Mouse (Mus musculus) splenic B cell, adult 2 months (primary cell): ENCODE data around the gene Ip6k2.
A peak's percentile ranks its signal among the peaks of the same experiment; 100 is the strongest.

Experiments
- DNase-seq: peaks from one replicate; pipeline ENCODE4 v3.0.0-alpha.2; 2011; ENCODE audit warnings: low read depth, low spot score
- H3K27me3 ChIP-seq: 2 replicates; pipeline ENCODE4 v1.6.1; 2012; ENCODE audit warnings: mild to moderate bottlenecking, low read length, moderate library complexity, mixed read lengths; ENCODE audit not compliant: control insufficient read depth, poor library complexity, insufficient read depth, severe bottlenecking
- H3K36me3 ChIP-seq: 2 replicates; pipeline ENCODE4 v1.6.1; 2012; ENCODE audit warnings: mild to moderate bottlenecking, low read length, moderate library complexity, mixed read lengths; ENCODE audit not compliant: control insufficient read depth, poor library complexity, insufficient read depth, severe bottlenecking

The Ip6k2 gene

DNA sequence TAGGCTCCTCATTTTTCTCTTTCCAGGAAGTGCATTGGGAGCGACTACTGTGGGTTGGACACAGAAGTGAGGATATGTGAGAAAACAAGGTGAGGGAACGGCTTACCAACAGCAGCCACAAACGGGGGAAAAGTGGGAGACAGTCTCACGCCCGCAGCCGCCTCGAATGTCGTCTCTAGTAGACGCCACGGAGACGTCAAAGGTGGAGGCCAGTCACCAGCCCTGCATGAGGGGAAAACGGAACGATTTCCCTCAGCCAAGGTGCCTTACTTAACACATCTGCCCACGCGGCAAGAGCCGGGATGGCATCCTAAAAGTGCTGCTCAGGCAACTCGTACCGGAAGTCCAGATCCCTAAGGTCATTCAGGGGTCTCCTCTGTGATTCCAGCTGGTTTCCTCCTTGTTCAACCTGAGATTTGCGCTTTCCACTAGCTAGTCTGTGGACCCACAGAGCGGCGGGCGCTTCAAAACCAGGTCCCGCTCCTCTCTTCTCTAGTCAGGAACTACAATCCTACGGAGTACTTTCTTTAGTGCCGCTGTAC lies 40.6 kb downstream of the Ip6k2 start:
- no peaks in the 10 kb centered on the region; the same call in none of the 2 replicates for H3K27me3 ChIP-seq
- no peak for DNase-seq

DNA sequence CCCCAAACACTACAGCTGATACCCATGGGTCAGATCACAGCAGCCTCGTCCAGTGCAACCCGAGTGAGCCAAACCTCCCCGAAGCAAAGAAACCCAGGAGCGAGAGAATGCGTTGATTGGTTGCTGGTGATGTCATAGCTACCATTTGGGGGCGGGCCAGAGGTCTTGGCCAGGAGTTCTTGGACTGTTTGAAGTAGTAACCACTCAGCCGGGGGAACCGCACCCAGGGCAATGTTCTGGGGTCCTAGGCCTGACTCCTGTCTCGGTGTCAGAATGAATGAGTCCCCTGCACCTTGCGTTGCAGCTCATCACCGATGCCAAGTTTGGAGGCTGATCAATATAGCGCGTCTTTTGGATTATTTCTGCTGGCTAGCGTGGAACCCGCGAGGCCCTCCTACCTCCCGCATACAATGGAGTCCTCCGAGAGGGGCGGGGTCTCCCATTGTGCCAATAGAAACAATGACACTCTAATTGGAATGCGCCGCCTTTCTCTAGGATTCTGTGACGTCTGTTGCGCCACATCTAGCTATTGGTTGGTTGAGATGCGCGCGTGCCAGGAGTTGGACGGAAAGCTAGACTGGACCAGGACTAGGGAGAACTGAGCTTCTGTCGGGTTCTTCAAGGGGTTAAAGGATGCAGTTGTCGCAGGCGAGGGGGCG lies 41.3 kb downstream of the Ip6k2 start:
- Histone ChIP-seq H3K27me3 (no peaks in the 10 kb centered on the region; the same call in none of the 2 replicates), H3K36me3 (no peaks in the 10 kb centered on the region)
- no peak for DNase-seq

More for the DNA sequence above, 40.6 kb downstream of the Ip6k2 start:
- H3K36me3 ChIP-seq, result no peaks in the 10 kb centered on the region

DNA sequence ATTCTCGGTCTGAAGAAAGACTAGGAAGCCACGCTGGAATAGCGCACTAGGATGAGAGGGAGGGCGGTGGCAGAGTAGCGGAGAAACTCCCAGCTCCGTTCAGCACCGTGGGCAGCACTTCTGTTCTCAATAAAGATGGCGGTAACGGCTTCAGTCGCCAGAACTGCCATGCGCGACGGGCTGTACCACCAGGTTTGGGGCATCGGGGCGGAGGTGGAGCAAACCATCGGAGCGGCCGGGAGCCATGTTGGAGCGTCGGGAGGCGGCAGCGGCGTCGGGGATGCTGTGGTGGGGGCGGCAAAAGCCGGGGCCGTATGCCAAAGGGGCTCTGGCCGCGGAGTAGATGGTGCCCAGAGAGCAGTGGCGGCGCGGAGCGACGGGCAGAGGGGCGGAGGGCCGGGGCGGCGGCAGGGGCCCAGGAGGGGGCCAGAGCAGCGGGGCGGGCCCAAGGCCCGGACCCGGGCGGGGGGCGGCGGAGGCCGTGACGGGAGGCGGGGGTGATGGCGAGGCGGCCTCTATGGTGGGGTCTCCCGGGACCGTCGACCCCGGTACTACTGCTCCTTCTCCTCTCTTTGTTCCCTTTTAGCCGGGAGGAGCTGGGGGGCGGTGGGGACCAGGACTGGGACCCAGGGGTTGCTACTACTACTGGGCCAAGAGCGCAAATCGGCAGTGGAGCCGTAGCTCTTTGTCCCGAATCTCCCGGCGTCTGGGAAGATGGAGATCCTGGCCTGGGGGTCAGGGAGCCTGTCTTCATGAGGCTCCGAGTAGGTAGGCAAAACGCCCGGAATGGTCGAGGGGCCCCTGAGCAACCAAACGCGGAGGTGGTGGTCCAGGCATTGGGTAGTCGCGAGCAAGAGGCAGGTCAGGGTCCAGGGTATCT lies 42.5 kb downstream of the Ip6k2 start, which contains the start of gene Celsr3:
Celsr3 (plus strand) TSS at position 501 of the 880 bp plus-strand sequence.
- no peaks in the 10 kb centered on the region; the same call in none of the 2 replicates for H3K27me3 ChIP-seq
- H3K36me3 ChIP-seq, result no peaks in the 10 kb centered on the region
- DNase-seq, result peak; percentile 39

DNA sequence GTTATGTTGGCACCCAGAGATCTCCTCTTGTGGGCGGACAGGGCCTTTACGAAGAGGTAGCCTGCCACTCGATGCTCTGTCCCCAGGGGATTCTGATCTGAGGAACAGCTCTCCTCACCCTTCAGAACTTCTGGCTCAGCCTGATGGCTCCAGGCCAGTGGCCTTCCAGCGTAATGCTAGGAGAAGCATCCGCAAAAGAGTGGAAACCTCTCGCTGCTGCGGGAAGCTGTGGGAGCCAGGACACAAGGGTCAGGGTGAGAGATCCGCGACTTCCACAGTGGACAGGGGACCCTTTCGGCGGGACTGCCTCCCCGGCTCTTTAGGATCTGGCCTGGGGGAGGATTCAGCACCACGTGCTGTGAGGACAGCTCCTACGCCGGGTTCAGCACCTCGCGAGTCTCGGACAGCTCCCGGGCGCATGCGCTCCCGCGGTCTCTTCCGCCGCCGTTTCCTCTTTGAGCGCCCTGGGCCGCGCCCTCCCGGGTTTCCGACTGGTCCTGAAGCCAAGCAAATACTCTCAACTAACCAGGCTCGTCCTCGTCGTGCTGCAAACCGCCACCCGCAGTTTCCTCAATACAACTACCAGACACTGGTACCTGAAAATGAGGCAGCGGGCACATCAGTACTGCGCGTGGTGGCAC lies 43.2 kb downstream of the Ip6k2 start:
- Histone ChIP-seq H3K36me3 (no peaks in the 10 kb centered on the region), H3K27me3 (no peaks in the 10 kb centered on the region; the same call in none of the 2 replicates)
- peak; percentile 78 for DNase-seq

DNA sequence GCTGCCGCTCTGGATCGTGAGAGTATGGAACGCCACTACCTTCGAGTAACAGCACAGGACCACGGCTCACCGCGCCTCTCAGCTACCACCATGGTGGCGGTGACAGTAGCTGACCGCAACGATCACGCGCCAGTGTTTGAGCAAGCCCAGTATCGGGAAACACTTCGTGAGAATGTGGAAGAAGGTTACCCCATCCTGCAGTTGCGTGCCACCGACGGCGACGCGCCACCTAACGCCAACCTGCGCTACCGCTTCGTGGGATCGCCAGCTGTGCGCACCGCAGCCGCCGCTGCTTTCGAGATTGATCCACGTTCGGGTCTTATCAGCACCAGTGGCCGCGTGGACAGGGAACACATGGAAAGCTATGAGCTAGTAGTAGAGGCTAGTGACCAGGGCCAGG lies 43.9 kb downstream of the Ip6k2 start:
- DNase-seq, result peak; percentile 22

DNA sequence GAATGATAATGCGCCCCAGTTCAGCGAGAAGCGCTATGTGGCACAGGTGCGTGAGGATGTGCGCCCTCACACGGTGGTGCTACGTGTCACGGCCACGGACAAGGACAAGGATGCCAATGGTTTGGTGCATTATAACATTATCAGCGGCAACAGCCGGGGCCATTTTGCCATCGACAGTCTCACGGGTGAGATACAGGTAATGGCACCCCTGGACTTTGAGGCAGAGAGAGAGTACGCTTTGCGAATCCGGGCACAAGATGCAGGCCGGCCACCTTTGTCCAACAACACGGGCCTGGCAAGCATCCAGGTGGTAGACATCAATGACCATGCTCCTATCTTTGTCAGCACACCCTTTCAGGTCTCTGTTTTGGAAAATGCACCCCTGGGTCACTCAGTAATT lies 44.3 kb downstream of the Ip6k2 start:
- no peak for DNase-seq
- Histone ChIP-seq H3K36me3 (no peaks in the 10 kb centered on the region), H3K27me3 (no peaks in the 10 kb centered on the region; the same call in none of the 2 replicates)

More for the DNA sequence above, 43.9 kb downstream of the Ip6k2 start:
- H3K36me3 ChIP-seq, result no peaks in the 10 kb centered on the region
- no peaks in the 10 kb centered on the region; the same call in none of the 2 replicates for H3K27me3 ChIP-seq

DNA sequence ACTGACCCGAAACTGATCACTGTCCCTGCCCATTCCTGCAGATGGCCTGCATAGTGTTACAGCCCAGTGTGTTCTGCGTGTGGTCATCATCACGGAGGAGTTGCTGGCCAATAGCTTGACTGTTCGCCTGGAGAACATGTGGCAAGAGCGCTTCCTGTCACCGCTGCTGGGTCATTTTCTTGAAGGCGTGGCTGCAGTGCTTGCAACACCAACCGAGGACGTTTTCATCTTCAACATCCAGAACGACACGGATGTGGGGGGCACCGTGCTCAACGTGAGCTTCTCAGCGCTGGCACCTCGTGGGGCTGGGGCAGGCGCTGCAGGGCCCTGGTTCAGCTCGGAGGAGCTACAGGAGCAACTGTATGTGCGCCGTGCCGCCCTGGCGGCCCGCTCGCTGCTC lies 48.0 kb downstream of the Ip6k2 start:
- H3K27me3 ChIP-seq, result no peaks in the 10 kb centered on the region; the same call in 1 of the 2 replicates
- peak; percentile 26 for DNase-seq
- no peaks in the 10 kb centered on the region for H3K36me3 ChIP-seq

DNA sequence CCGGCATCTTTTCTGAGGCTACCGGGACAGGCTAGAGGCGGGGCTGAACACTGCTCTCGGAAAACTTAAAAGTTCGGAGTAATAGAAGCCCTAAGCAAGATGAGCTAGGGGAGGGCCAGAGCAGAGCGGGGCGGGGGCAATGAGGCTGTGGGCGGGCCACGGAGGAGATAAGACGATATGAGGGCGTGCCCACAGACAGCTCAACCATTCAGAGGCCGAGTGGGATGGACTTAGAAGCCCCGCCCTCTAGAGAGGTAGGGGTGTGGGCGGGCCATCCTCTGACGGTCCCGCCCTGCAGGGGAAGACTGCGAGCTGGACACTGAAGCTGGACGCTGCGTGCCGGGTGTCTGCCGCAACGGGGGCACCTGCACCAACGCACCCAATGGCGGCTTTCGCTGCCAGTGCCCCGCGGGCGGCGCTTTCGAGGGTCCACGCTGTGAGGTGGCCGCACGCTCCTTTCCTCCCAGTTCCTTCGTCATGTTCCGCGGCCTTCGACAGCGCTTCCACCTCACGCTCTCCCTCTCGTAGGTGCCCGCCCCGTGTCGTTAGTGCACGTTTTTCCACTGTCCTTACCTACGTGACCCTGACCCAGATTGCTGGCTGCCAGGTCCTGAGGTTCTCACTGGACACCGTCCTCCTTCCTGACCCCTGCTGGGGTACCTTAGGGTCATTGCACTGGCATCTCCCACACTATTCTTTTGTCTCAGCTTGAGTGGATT lies 49.0 kb downstream of the Ip6k2 start:
- H3K27me3 ChIP-seq, result no peaks in the 10 kb centered on the region
- H3K36me3 ChIP-seq, result no peaks in the 10 kb centered on the region
- DNase-seq, result peak; percentile 88

DNA sequence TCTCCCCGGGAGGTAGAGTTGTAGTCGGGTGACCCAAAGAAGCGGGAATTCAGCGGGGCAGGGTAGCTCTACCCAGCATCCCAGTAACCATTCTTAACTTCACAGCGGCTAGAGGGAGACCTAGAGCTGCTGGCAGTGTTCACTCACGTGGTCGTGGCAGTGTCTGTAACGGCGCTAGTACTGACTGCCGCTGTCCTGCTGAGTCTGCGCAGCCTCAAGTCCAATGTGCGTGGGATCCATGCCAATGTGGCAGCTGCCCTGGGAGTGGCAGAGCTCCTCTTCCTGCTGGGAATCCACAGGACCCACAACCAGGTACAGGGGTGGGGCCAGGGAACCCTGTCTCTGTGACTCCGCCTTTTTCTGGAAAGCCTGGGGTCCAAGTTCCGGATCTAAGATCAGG lies 59.4 kb downstream of the Ip6k2 start:
- Histone ChIP-seq H3K27me3 (no peaks in the 10 kb centered on the region; the same call in 1 of the 2 replicates), H3K36me3 (no peaks in the 10 kb centered on the region)
- DNase-seq, result no peak

DNA sequence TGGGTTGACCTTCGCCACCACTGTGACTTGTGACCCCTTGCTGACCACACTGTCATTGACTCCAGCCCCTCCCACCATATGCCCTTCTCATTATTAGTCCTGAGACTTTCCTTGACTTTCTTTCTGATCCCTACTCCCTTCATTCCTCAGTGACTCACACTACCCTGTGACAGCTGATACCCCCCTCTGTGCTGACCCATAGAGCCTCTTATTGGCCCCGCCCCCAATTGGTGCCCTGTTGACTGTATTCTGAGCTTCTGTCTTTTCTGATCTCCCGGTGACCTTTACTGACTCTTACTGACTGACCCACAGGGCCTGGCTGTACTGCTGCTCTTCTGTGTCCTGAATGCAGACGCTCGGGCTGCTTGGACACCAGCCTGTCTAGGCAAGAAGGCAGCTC lies 61.8 kb downstream of the Ip6k2 start:
- Histone ChIP-seq H3K36me3 (no peaks in the 10 kb centered on the region), H3K27me3 (no peaks in the 10 kb centered on the region; the same call in 1 of the 2 replicates)
- no peak for DNase-seq

DNA sequence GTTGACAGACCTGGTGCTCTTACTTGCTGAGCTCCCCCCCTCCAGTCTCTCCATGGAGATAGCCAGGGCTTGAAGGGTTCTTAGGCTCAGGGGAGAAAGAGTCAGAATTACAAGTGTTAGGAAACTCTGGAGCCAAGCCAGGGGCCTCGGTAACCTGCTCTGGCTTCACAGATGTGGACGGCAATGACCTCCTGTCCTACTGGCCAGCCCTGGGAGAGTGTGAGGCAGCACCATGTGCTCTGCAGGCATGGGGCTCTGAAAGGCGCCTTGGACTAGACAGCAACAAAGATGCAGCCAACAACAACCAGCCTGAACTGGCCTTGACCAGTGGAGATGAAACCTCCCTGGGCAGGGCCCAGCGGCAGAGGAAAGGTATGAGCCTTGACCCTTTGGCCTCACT lies 63.8 kb downstream of the Ip6k2 start:
- no peaks in the 10 kb centered on the region; the same call in 1 of the 2 replicates for H3K27me3 ChIP-seq
- H3K36me3 ChIP-seq, result no peaks in the 10 kb centered on the region
- no peak for DNase-seq

DNA sequence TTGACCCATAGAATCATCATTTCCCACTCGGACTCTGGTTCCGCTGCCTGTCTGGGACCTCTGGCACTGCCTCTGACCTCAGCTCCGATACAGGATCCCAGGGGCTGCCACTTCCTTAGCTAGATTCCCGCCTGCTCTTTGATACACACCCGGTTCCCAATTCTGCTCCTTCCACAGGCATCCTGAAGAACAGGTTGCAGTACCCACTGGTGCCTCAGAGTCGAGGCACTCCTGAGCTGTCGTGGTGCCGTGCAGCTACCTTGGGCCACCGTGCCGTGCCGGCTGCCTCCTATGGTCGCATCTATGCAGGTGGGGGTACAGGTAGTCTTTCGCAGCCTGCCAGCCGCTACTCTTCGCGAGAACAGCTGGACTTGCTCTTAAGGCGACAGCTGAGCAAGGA lies 64.8 kb downstream of the Ip6k2 start:
- Histone ChIP-seq H3K36me3 (no peaks in the 10 kb centered on the region), H3K27me3 (no peaks in the 10 kb centered on the region; the same call in 1 of the 2 replicates)
- no peak for DNase-seq

DNA sequence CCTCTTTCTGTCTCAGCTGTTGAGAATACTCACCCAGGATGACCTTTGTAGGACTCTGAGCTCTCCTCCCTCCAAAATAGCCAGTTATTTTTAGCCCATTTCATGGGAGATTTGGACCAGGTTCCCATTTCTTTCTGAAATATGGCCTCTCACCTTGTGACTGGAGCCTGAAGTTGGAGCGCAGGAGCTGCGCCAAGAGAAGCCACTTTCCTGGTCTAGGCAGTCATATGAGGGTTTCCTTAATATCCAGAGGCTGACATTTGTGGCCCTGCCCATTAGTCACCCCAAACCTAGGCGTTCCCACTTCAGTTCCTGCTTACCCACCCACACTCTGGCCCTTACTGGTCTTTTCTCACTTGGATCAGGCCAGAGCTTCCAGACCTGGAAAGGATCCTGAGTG lies 69.4 kb downstream of the Ip6k2 start, which contains the start of gene Slc26a6:
Slc26a6 (plus strand) TSS at position 308 of the 400 bp plus-strand sequence.
- DNase-seq, result no peak
- no peaks in the 10 kb centered on the region for H3K36me3 ChIP-seq
- no peaks in the 10 kb centered on the region for H3K27me3 ChIP-seq
